Mouse (Mus musculus) heart, embryonic 11.5 days (tissue): ENCODE measurements around the gene Il12rb2. TPM values are rescaled to one million over a fixed set of nuclear protein-coding genes. Genes with fewer than 3 reads are reported as not detected.
A peak's percentile ranks its signal among the peaks of the same experiment; 100 is the strongest.

Source experiments
- ATAC-seq: fragments of 200-750 bp; cut with Nextera tagmentation; replicated peaks from 2 replicates; pipeline ENCODE4 v1.8.0; 2017; ENCODE audit warnings: moderate library complexity; ENCODE audit not compliant: insufficient number of reproducible peaks, low FRiP score, low TSS enrichment
- H3K27ac ChIP-seq: fragments of 300-500 bp; sonication (generic); 2 replicates; pipeline ENCODE4 v1.5.1; 2014; ENCODE audit warnings: mild to moderate bottlenecking, low read depth, low read length
- H3K27me3 ChIP-seq: fragments of 300-500 bp; sonication (generic); 2 replicates; pipeline ENCODE4 v1.6.1; 2014; ENCODE audit warnings: mild to moderate bottlenecking, low read length, mixed read lengths; ENCODE audit not compliant: control insufficient read depth, insufficient read depth
- H3K36me3 ChIP-seq: fragments of 300-500 bp; sonication (generic); 2 replicates; pipeline ENCODE4 v1.6.1; 2014; ENCODE audit warnings: mild to moderate bottlenecking, low read length, moderate library complexity, mixed read lengths; ENCODE audit not compliant: control insufficient read depth, insufficient read depth
- H3K4me1 ChIP-seq: fragments of 300-500 bp; sonication (generic); 2 replicates; pipeline ENCODE4 v1.6.1; 2014; ENCODE audit warnings: low read length; ENCODE audit not compliant: control insufficient read depth, insufficient read depth
- H3K4me2 ChIP-seq: fragments of 300-500 bp; sonication (generic); 2 replicates; pipeline ENCODE4 v1.6.1; 2014; ENCODE audit warnings: mild to moderate bottlenecking, moderate library complexity
- H3K4me3 ChIP-seq: fragments of 300-500 bp; sonication (generic); 2 replicates; pipeline ENCODE4 v1.5.1; 2014; ENCODE audit warnings: low read depth, low read length
- H3K9ac ChIP-seq: fragments of 300-500 bp; sonication (generic); 2 replicates; pipeline ENCODE4 v1.6.1; 2014; ENCODE audit warnings: mild to moderate bottlenecking, low read depth, low read length, moderate library complexity
- H3K9me3 ChIP-seq: fragments of 300-500 bp; sonication (generic); replicated peaks from 2 replicates; pipeline ENCODE4 v1.6.1; 2016; ENCODE audit warnings: low read length; ENCODE audit not compliant: control insufficient read depth
- WGBS: fragments of 180-500 bp; shearing (Covaris S2); extraction: QIAGEN DNeasy Blood & Tissue Kit; methylation state at CpG from one replicate; pipeline ENCODE4 v1.1.7; 2014; ENCODE audit not compliant: insufficient replicate concordance; 5-methylcytosine and 5-hydroxymethylcytosine counted together
- polyA plus RNA-seq: library from polyadenylated mRNA; unstranded; fragments of >200 nt; fragmentation: Nextera tagmentation; extraction: Ambion mirVana; gene quantifications from 2 replicates; pipeline ENCODE4 v1.2.1, GENCODE M21; 2014

Gene Il12rb2
- polyA plus RNA-seq = 0.06 and 0.13 TPM in 2 replicates

DNA sequence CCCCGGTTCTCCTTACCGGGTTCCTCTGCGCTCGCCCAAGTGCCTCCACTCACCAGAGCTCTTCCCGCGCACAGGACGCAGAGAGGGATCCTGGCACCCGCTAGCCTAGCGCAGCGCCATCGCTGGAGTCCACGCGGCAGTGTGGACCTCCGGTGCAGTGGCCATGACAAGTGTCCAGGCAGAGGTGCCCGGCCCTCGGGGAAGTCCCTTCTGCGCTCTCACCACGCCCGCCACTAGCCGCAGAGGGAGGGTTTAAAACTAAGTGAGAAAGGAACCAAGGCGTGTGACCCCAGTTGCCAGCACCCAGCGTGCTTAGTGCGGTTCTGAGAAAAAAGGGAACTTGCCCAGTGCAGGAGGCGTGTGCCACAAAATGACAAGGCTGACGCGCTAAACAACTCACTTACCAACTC lies at the start of gene Il12rb2:
Gene Il12rb2, minus strand, starts transcription at position 207 of the 410 bp plus-strand sequence.
- ATAC-seq = no peak
- 0 out of 2 replicates have a peak, but pooled peaks cover 3% of the 10 kb centered on the region for H3K4me1 ChIP-seq
- peak within 1 kb of the TSS; percentile 42 for H3K4me3 ChIP-seq
- WGBS = under 1% methylated on average over 26 of the region's 26 CpGs
- H3K27me3 ChIP-seq = peaks cover 9% of the 10 kb centered on the region; the same call in 1 of the 2 replicates
- no peak within 1 kb of the TSS for H3K27ac ChIP-seq
- H3K9ac ChIP-seq = peak within 1 kb of the TSS; percentile 54
- peak within 1 kb of the TSS; percentile 86 for H3K4me2 ChIP-seq
- H3K36me3 ChIP-seq = no peaks in the 10 kb centered on the region
- no peaks in the 10 kb centered on the region for H3K9me3 ChIP-seq

DNA sequence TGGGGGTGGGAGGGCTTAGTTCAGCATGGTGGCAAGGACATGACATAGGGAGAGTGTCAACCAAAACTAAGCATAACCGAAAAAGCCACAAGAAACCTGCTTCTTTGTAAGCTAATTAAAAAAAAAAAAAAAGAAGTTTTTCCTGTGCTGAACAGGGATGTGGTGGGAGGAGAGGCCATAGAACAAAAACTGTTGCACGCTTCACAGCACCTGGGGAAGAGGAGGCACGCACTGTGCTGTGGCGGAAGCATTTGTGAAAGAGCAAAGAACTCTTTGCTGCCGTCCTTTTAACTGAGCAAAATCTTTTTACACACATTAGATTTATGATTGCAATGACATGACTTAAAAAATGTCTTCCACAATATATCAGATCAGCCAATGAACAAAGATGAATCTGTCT lies 45.8 kb upstream of the Il12rb2 start:
- Histone ChIP-seq H3K9ac (no peak overlapping the region), H3K36me3 (no peaks in the 10 kb centered on the region), H3K4me2 (no peak overlapping the region), H3K9me3 (no peaks in the 10 kb centered on the region), H3K27me3 (no peaks in the 10 kb centered on the region), H3K27ac (no peak overlapping the region), H3K4me1 (no peaks in the 10 kb centered on the region), H3K4me3 (no peak overlapping the region)
- 84% methylated on average over 5 of the region's 5 CpGs for WGBS
- no peak for ATAC-seq

DNA sequence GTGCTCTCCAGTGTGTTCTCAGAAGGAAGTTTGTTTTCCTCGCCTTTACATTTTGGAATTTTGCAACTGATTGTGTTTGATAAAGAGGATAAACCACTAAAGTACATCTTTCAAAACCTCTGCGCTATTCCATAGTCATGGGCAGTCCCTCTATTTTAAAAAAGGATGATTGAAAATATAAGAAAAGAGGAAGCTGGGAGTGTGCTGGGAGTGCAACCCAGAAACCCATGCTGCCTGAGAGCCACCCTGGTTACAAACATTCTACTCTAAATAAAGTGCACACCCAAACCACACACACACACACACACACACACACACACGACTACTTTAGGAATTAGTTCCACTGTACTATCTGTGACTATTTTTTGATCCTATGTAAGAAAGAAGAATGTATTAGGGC lies 40.6 kb upstream of the Il12rb2 start:
- no peaks in the 10 kb centered on the region for H3K4me1 ChIP-seq
- H3K9ac ChIP-seq = no peak overlapping the region
- no peaks in the 10 kb centered on the region for H3K36me3 ChIP-seq
- H3K9me3 ChIP-seq = no peaks in the 10 kb centered on the region
- H3K27me3 ChIP-seq = no peaks in the 10 kb centered on the region
- H3K4me2 ChIP-seq = no peak overlapping the region
- no peak for ATAC-seq
- H3K27ac ChIP-seq = no peak overlapping the region
- no peak overlapping the region for H3K4me3 ChIP-seq
- WGBS = 68% methylated on average over 3 of the region's 3 CpGs

DNA sequence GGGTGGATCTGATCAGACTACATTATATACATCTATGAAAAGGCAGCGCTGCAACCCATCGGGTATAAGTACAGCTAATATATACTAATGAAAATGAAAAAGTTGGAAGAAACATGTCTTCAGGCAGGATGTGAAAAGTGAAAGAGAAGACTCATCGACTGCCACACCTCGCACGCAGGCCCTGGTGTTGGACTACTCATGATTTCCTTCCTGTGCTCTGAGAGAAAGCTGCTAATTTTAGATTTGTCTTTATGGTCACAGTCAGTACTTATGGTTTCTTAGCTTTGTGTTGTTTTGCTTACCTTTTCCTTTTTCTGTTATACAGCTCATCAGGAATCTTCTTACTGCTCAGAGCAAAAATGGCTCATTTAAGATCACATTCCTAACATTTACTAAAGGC lies 39.3 kb upstream of the Il12rb2 start:
- H3K36me3 ChIP-seq = no peaks in the 10 kb centered on the region
- no peaks in the 10 kb centered on the region for H3K9me3 ChIP-seq
- H3K27me3 ChIP-seq = no peaks in the 10 kb centered on the region
- no peak overlapping the region for H3K27ac ChIP-seq
- H3K4me1 ChIP-seq = no peaks in the 10 kb centered on the region
- no peak overlapping the region for H3K4me3 ChIP-seq
- no peak overlapping the region for H3K9ac ChIP-seq
- H3K4me2 ChIP-seq = no peak overlapping the region
- ATAC-seq = no peak
- WGBS = 85% methylated on average over 5 of the region's 5 CpGs

DNA sequence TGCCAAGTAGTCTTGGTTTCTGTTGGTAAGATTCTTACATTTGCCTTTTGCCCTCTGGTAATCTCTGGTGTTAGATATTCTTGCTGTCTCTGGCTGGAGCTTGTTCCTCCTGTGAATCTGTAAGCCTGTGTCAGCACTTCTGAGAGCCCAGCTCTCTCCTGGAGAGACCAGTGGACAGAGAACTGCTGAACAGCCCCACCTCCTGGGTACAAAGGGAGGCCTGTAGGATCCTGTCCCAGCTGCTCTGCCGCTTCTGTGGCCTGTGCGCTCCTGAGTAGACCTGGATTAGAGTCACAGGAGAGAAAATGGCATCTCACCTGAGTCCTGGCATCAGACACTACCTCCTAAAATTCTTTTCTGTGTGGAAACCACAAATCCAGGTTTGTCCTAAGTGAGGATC lies 37.4 kb upstream of the Il12rb2 start:
- H3K36me3 ChIP-seq = no peaks in the 10 kb centered on the region
- H3K4me1 ChIP-seq = no peaks in the 10 kb centered on the region
- H3K27ac ChIP-seq = no peak overlapping the region
- H3K4me2 ChIP-seq = no peak overlapping the region
- no peaks in the 10 kb centered on the region for H3K27me3 ChIP-seq
- no peak overlapping the region for H3K9ac ChIP-seq
- no peaks in the 10 kb centered on the region for H3K9me3 ChIP-seq
- WGBS = 68% methylated on average over 2 of the region's 2 CpGs
- H3K4me3 ChIP-seq = no peak overlapping the region
- ATAC-seq = no peak

DNA sequence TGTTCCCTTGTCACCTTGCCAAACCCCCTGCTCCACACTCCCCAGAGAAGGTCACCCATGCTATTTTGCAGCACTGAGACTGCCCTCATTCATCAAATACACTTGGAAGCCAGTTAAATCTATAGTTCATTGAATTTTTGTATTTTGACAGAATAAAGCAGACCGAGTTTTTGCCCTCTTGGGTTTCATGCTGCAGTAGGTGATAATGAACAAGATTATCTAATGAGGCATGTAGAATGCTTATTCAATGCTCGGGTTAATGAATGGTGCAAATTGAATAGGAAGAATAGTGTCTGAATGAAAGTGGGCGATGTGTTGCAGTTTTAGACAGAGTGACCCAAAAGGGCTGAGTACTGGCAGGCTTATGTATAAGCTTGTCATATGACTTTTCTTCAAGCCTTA lies 29.3 kb upstream of the Il12rb2 start:
- no peak for ATAC-seq
- WGBS = 65% methylated on average over 3 of the region's 3 CpGs
- Histone ChIP-seq H3K4me1 (no peaks in the 10 kb centered on the region), H3K4me2 (no peak overlapping the region), H3K9me3 (no peaks in the 10 kb centered on the region), H3K9ac (no peak overlapping the region), H3K27ac (no peak overlapping the region), H3K27me3 (no peaks in the 10 kb centered on the region), H3K36me3 (no peaks in the 10 kb centered on the region), H3K4me3 (no peak overlapping the region)

DNA sequence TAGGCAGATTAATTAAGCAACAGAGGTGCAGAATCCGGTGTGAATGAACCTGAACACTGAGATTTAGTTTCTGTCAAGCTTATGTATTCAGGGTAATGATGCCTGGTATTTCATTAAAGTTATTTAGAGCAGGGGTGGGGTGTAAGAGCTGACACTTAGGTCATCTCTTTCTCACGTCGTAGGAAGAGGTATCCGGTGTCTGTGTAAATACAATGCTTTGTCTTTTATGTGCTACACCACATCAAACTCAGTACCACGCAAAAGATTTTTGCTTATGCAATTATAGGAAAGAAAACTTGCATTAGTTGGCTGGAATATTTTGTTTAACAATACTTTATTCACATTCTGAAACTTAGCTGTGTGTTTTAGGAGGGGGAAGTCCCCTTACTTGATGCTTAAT lies 23.6 kb upstream of the Il12rb2 start:
- whole genome bisulfite sequencing = 75% methylated on average over 5 of the region's 5 CpGs
- H3K4me1 ChIP-seq = no peaks in the 10 kb centered on the region
- ATAC-seq = no peak

DNA sequence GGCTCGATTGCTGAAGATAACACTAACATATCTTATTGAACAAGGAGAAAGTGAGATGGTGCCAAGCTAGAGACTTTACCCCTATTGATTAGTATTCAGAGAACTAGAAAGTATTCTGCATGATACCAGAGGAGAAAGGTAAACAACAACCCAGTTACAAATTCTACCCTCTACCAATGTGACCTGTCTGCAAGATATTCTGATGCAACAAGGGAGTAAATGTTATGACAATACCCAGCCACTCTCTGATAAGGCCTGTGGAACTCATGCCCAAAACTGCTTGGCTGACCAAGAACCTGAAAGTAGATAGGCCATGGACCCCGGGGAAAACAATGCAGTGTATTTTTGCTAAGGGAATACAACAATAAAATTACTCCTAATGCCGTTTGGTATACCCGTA lies 10.2 kb downstream of the Il12rb2 start:
- Histone ChIP-seq H3K4me1 (no peaks in the 10 kb centered on the region), H3K36me3 (no peaks in the 10 kb centered on the region), H3K4me3 (no peak overlapping the region), H3K9me3 (no peaks in the 10 kb centered on the region), H3K9ac (no peak overlapping the region), H3K27me3 (no peaks in the 10 kb centered on the region), H3K4me2 (no peak overlapping the region), H3K27ac (no peak overlapping the region)
- ATAC-seq = no peak
- whole genome bisulfite sequencing = 84% methylated on average over 4 of the region's 4 CpGs

More for the DNA sequence above, 23.6 kb upstream of the Il12rb2 start:
- H3K4me2 ChIP-seq = no peak overlapping the region
- H3K9ac ChIP-seq = no peak overlapping the region
- H3K27me3 ChIP-seq = no peaks in the 10 kb centered on the region
- H3K36me3 ChIP-seq = no peaks in the 10 kb centered on the region
- no peak overlapping the region for H3K4me3 ChIP-seq
- H3K27ac ChIP-seq = no peak overlapping the region
- no peaks in the 10 kb centered on the region for H3K9me3 ChIP-seq

DNA sequence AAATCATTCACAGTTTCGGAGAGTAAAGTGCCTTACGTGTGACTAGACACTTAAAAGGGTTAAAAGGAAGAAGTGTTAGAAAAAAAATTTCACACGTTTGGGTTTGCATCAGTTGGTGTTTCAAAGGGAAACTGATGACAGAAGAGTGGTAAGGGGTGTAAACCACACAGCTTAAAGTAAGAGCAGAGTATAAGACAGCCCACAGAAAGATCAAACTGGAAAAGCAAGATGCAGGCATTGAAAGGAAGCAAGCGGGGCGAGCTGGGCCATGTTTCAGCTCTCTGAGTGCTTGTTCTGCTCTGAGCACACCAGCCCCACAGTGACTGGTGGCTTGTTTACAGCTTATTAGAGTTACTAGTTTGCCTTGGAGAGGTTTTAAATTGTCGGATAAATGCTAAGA lies 27.9 kb downstream of the Il12rb2 start:
- Histone ChIP-seq H3K27me3 (no peaks in the 10 kb centered on the region), H3K36me3 (no peaks in the 10 kb centered on the region), H3K9me3 (no peaks in the 10 kb centered on the region), H3K9ac (no peak overlapping the region), H3K4me3 (no peak overlapping the region), H3K4me1 (no peaks in the 10 kb centered on the region), H3K4me2 (no peak overlapping the region), H3K27ac (no peak overlapping the region)
- 65% methylated on average over 6 of the region's 6 CpGs for WGBS
- ATAC-seq = no peak
